Mouse (Mus musculus): ENCODE measurements around the gene Kctd17.

Kctd17 gene

GRCm38 (mm10) chr15:78481448-78482000 lies 53.2 kb downstream of the Kctd17 start:
- no peak for DNase-seq (ENCODE audit: low read depth, low spot score)

GRCm38 (mm10) chr15:78482518-78482917 lies 54.2 kb downstream of the Kctd17 start:
- no peak for DNase-seq (ENCODE audit: low read depth, low spot score)

GRCm38 (mm10) chr15:78483311-78483710 lies 54.9 kb downstream of the Kctd17 start:
- no peak for DNase-seq (ENCODE audit: low read depth, low spot score)

- no peak for DNase-seq (ENCODE audit: low read depth, low spot score)
Measured at GRCm38 (mm10) chr15:78486564-78486963, 58.2 kb downstream of the Kctd17 start.

GRCm38 (mm10) chr15:78487066-78487465 lies 58.7 kb downstream of the Kctd17 start:
- no peak for DNase-seq (ENCODE audit: low read depth, low spot score)

Data from c-Kit-negative CD71-positive TER-119-positive erythroid progenitor cells, embryonic 14.5 days (primary cell).